In genomic region chr5:120704421-120704820, GRCm38 (mm10) we compare ENCODE assay signal across 27 mouse cellular contexts. TPM values are rescaled to one million over a fixed set of nuclear protein-coding genes. Genes with fewer than 3 reads are reported as not detected.
DNase-seq lines count a peak whose midpoint lies in the region; ATAC-seq lines count a peak whose summit lies in the region.
"Had no signal": no experiment of that assay in that cellular context is flagged by ENCODE, and none has a peak within 500 bp of the region (broad histone marks: within the 10 kb centered on the region; RNA-seq: fewer than 3 reads in every experiment).

No protein-coding gene starts in this region.

- H3K4me1 ChIP-seq in forebrain, embryonic 16.5 days (replicated peaks; ENCODE audit: control insufficient read depth, insufficient read depth, low read length), result peaks cover 61% of the 10 kb centered on the region
- H3K4me1 ChIP-seq in forebrain, embryonic 14.5 days (ENCODE audit: control insufficient read depth, insufficient read depth, low read length), result peaks cover 22% of the 10 kb centered on the region
- H3K4me1 ChIP-seq: megakaryocyte, embryonic 14.5 days had no signal

- no peak for ATAC-seq in forebrain, embryonic 16.5 days
- no peak for ATAC-seq in forebrain, embryonic 14.5 days
- ATAC-seq in megakaryocyte progenitor cell, adult 5-6 weeks (replicated peaks; ENCODE audit: poor library complexity), result no peak
- ATAC-seq: CD4-positive, CD25-positive, alpha-beta regulatory T cell, adult 4 months; intestine, postnatal 0 days; midbrain, embryonic 13.5 days; Patski had no signal

- H3K4me2 ChIP-seq in forebrain, embryonic 16.5 days (ENCODE audit: low read length), result no peak overlapping the region
- no peak overlapping the region for H3K4me2 ChIP-seq in forebrain, embryonic 14.5 days (ENCODE audit: low read length)
- H3K4me2 ChIP-seq: kidney, embryonic 15.5 days; limb, embryonic 12.5 days; liver, embryonic 11.5 days; lung, embryonic 14.5 days; midbrain, embryonic 13.5 days; neural tube, embryonic 13.5 days had no signal

- H3K27ac ChIP-seq in forebrain, embryonic 16.5 days (ENCODE audit: low read length), result no peak overlapping the region
- H3K27ac ChIP-seq in forebrain, embryonic 14.5 days (ENCODE audit: low read depth, low read length), result no peak overlapping the region
- H3K27ac ChIP-seq: kidney, embryonic 15.5 days; limb, embryonic 12.5 days; midbrain, embryonic 13.5 days; neural tube, embryonic 13.5 days had no signal

- no peaks in the 10 kb centered on the region for H3K36me3 ChIP-seq in forebrain, embryonic 16.5 days (ENCODE audit: control insufficient read depth, insufficient read depth)
- H3K36me3 ChIP-seq in forebrain, embryonic 14.5 days (ENCODE audit: control insufficient read depth, insufficient read depth, low read length), result no peaks in the 10 kb centered on the region
- H3K36me3 ChIP-seq: kidney, embryonic 15.5 days; limb, embryonic 12.5 days; midbrain, embryonic 13.5 days; neural tube, embryonic 13.5 days had no signal

- no peaks in the 10 kb centered on the region for H3K27me3 ChIP-seq in forebrain, embryonic 16.5 days (replicated peaks; ENCODE audit: control insufficient read depth, insufficient read depth, low read length)
- H3K27me3 ChIP-seq in forebrain, embryonic 14.5 days (replicated peaks; ENCODE audit: control insufficient read depth, insufficient read depth, low read length), result no peaks in the 10 kb centered on the region
- H3K27me3 ChIP-seq: midbrain, embryonic 13.5 days had no signal

- no peak overlapping the region for H3K4me3 ChIP-seq in forebrain, embryonic 16.5 days (replicated peaks; ENCODE audit: low read length)
- no peak overlapping the region for H3K4me3 ChIP-seq in forebrain, embryonic 14.5 days (ENCODE audit: low read depth, low read length)
- H3K4me3 ChIP-seq: kidney, embryonic 15.5 days; limb, embryonic 12.5 days; megakaryocyte, embryonic 14.5 days; midbrain, embryonic 13.5 days; neural tube, embryonic 13.5 days had no signal

- WGBS in forebrain, embryonic 16.5 days, result 42% methylated on average over 6 of the region's 6 CpGs
- 45% methylated on average over 6 of the region's 6 CpGs for WGBS in forebrain, embryonic 14.5 days

- DNase-seq in cerebellum, adult 11 months, result peak; percentile 23
- DNase-seq in cerebellum, postnatal 14 days, result no peak
- DNase-seq in forebrain, embryonic 14.5 days (ENCODE audit: low spot score), result no peak
- peak; percentile 40 to 52 for DNase-seq in spleen, adult 18-20 months
- DNase-seq in spleen, adult 12 weeks (ENCODE audit: low spot score), result no peak
- DNase-seq in adrenal gland, postnatal 4 days (ENCODE audit: low spot score in 2 of 2), result no peak
- DNase-seq: embryo, embryonic 11 days; kidney, postnatal 36 days; layer of hippocampus, postnatal 36 days; lung, embryonic 14.5 days; right cerebral cortex, adult 18-20 months; right cerebral cortex, postnatal 4 days had no signal

- peak overlapping the region; percentile 2; the same call in 1 of the 2 replicates for H3K9ac ChIP-seq in forebrain, embryonic 16.5 days (replicated peaks; ENCODE audit: low read depth, low read length)
- no peak overlapping the region for H3K9ac ChIP-seq in forebrain, embryonic 14.5 days (ENCODE audit: low read length)
- H3K9ac ChIP-seq: kidney, embryonic 15.5 days; limb, embryonic 12.5 days; lung, embryonic 14.5 days; neural tube, embryonic 13.5 days had no signal

- H3K9me3 ChIP-seq in forebrain, embryonic 16.5 days (ENCODE audit: control insufficient read depth, low read length), result no peaks in the 10 kb centered on the region
- no peaks in the 10 kb centered on the region for H3K9me3 ChIP-seq in forebrain, embryonic 14.5 days (replicated peaks; ENCODE audit: control insufficient read depth, low read length)
- H3K9me3 ChIP-seq: kidney, embryonic 15.5 days; limb, embryonic 12.5 days; megakaryocyte, embryonic 14.5 days; midbrain, embryonic 13.5 days; neural tube, embryonic 13.5 days had no signal

RNA-seq across cellular contexts. Expression of gene Dtx1, which starts 7.3 kb away (rescaled TPM):
- 43.4 and 44.1 TPM in 2 replicates for polyA plus RNA-seq in forebrain, embryonic 16.5 days (2015; fragmentation: Nextera tagmentation; extraction: Ambion mirVana)
- 27.5 and 35.5 TPM in 2 replicates for polyA plus RNA-seq in forebrain, embryonic 14.5 days (2014; fragmentation: Nextera tagmentation; extraction: Ambion mirVana)
- total RNA-seq in adrenal gland, postnatal 4 days (2021), result 10 to 100 TPM; 13.7 to 17.2 TPM
- 0.10 TPM in 1 of 2 replicates, not detected in the other for total RNA-seq in megakaryocyte progenitor cell, adult 5-6 weeks (2015)
- not detected in 2 replicates for total RNA-seq in megakaryocyte progenitor cell, adult 5-6 weeks (2017)

RNA-seq across cellular contexts. Expression of gene Oas2, which starts 45.2 kb away (rescaled TPM):
- 0.27 TPM in 1 of 2 replicates, not detected in the other for polyA plus RNA-seq in forebrain, embryonic 16.5 days (2015; fragmentation: Nextera tagmentation; extraction: Ambion mirVana)
- 0.11 and 0.42 TPM in 2 replicates for polyA plus RNA-seq in forebrain, embryonic 14.5 days (2014; fragmentation: Nextera tagmentation; extraction: Ambion mirVana)
- total RNA-seq in adrenal gland, postnatal 4 days (2021), result under 1 TPM; 0.17 to 0.31 TPM
- total RNA-seq in megakaryocyte progenitor cell, adult 5-6 weeks (2015), result 1.6 and 2.9 TPM in 2 replicates
- total RNA-seq in megakaryocyte progenitor cell, adult 5-6 weeks (2017), result 0.12 and 0.30 TPM in 2 replicates
- polyA plus RNA-seq: Patski had no signal

RNA-seq across cellular contexts. Expression of gene Rasal1, which starts 55.8 kb away (rescaled TPM):
- 5.3 and 6.3 TPM in 2 replicates for polyA plus RNA-seq in forebrain, embryonic 16.5 days (2015; fragmentation: Nextera tagmentation; extraction: Ambion mirVana)
- polyA plus RNA-seq in forebrain, embryonic 14.5 days (2014; fragmentation: Nextera tagmentation; extraction: Ambion mirVana), result 1.5 and 3.2 TPM in 2 replicates
- 10 to 100 TPM; 10.7 to 15.8 TPM for total RNA-seq in adrenal gland, postnatal 4 days (2021)
- total RNA-seq in megakaryocyte progenitor cell, adult 5-6 weeks (2015), result 0.10 and 0.67 TPM in 2 replicates
- total RNA-seq in megakaryocyte progenitor cell, adult 5-6 weeks (2017), result 0.12 and 2.0 TPM in 2 replicates
- total RNA-seq: gastrocnemius, adult 18-20 months; gastrocnemius, postnatal 4 days; heart, postnatal 25 days had no signal
- polyA plus RNA-seq: heart, embryonic 14.5 days; lung, embryonic 14.5 days had no signal

Comparison
In these comparisons a context has a peak if more than half of its experiments do, and no peak if none do; other contexts are left out.
1. DNase-seq: peak in cerebellum, adult 11 months (single experiment) and spleen, adult 18-20 months (2 of 2); none in cerebellum, postnatal 14 days (0 of 2), forebrain, embryonic 14.5 days (single experiment), spleen, adult 12 weeks (single experiment) and adrenal gland, postnatal 4 days (0 of 2).
2. RNA of gene Dtx1, which starts 7.3 kb away (total RNA-seq): 13.7 to 17.2 TPM in adrenal gland, postnatal 4 days; 0.10 TPM in megakaryocyte progenitor cell, adult 5-6 weeks; every median in the first group is over 10 times any median in the second.